Mouse (Mus musculus): ENCODE results near the gene Fam120a. TPM values are rescaled to one million over a fixed set of nuclear protein-coding genes. Genes with fewer than 3 reads are reported as not detected.

Fam120a gene
- total and polyA plus RNA-seq, 2 experiments from 2014 or later, result 9.5 to 58.3 TPM

GRCm38 (mm10) chr13:48971033-48971432, 3.2 kb upstream of the Fam120a start:
- 68% methylated on average over 5 of the region's 5 CpGs for WGBS
- H3K4me1 ChIP-seq (ENCODE audit: insufficient read depth, low read length), result peaks cover 8% of the 10 kb centered on the region
- ATAC-seq (ENCODE audit: low FRiP score), result no peak

DNA sequence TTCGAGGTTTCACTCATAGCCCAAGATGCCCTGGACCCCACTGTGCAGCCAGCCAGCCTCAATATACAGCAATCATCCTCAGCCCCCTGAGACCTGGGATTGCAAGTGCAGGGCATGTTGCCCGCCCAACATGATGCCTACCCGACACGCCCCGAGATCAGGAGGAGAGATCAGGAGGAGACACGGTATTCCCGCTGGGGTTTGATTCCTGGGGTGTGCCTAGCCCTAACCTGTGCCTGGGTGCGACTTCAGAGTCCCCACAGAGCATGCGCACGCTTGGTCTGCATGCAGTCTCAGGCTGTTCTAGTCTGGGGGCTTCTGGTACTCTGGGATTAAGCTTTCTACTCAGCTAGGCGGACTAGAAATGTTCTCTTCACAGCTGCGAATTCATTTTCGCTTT, 2.7 kb upstream of the Fam120a start:
- Histone ChIP-seq H3K27me3 (ENCODE audit: insufficient read depth, low read length) (no peaks in the 10 kb centered on the region), H3K27ac (ENCODE audit: low read depth, low read length) (no peak overlapping the region), H3K4me2 (ENCODE audit: low read depth, low read length, poor library complexity, severe bottlenecking) (no peak overlapping the region), H3K4me1 (ENCODE audit: insufficient read depth, low read length) (peaks cover 13% of the 10 kb centered on the region), H3K36me3 (ENCODE audit: insufficient read depth, low read length) (no peaks in the 10 kb centered on the region), H3K9ac (replicated peaks; ENCODE audit: low read length, poor library complexity, severe bottlenecking) (no peak overlapping the region), H3K9me3 (ENCODE audit: low read length) (no peaks in the 10 kb centered on the region), H3K4me3 (ENCODE audit: low read depth, low read length) (no peak overlapping the region)
- ATAC-seq (ENCODE audit: low FRiP score) (no peak), DNase-seq (ENCODE audit: low spot score) (no peak)
- 69% methylated on average over 13 of the region's 13 CpGs for WGBS
- no peak for TF ChIP-seq CTCF (IDR thresholded peaks at IDR 0.05)

More at GRCm38 (mm10) chr13:48971033-48971432, 3.2 kb upstream of the Fam120a start:
- DNase-seq (ENCODE audit: low spot score), result no peak
- H3K9me3 ChIP-seq (ENCODE audit: low read length), result no peaks in the 10 kb centered on the region
- no peak overlapping the region for H3K4me2 ChIP-seq (ENCODE audit: low read depth, low read length, poor library complexity, severe bottlenecking)
- H3K27me3 ChIP-seq (ENCODE audit: insufficient read depth, low read length), result no peaks in the 10 kb centered on the region
- no peaks in the 10 kb centered on the region for H3K36me3 ChIP-seq (ENCODE audit: insufficient read depth, low read length)
- H3K27ac ChIP-seq (ENCODE audit: low read depth, low read length), result no peak overlapping the region
- no peak overlapping the region for H3K9ac ChIP-seq (replicated peaks; ENCODE audit: low read length, poor library complexity, severe bottlenecking)
- no peak for TF ChIP-seq CTCF (IDR thresholded peaks at IDR 0.05)
- no peak overlapping the region for H3K4me3 ChIP-seq (ENCODE audit: low read depth, low read length)

DNA sequence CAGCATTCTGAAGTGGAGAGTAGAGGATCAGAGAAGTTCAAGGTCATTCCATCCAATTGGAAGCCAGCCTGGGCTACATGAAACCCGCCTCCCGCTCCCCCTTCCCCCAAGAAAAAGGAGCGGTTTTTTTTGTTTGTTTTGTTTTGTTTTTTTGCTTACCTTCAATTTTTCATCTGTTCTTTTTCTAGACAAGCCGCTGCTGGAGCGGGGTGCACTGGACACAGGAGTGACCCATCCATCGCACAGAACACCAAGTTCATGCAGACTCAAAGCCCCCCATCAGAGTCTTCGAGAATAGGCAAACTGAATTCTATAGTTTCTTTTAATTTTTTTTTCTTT, 902 bp upstream of the Fam120a start:
- Histone ChIP-seq H3K4me3 (ENCODE audit: low read depth, low read length) (peak overlapping the region; percentile 65), H3K36me3 (ENCODE audit: insufficient read depth, low read length) (no peaks in the 10 kb centered on the region), H3K4me2 (ENCODE audit: low read depth, low read length, poor library complexity, severe bottlenecking) (peak overlapping the region; percentile 81), H3K9me3 (ENCODE audit: low read length) (no peaks in the 10 kb centered on the region), H3K9ac (replicated peaks; ENCODE audit: low read length, poor library complexity, severe bottlenecking) (peak overlapping the region; percentile 94), H3K27me3 (ENCODE audit: insufficient read depth, low read length) (no peaks in the 10 kb centered on the region), H3K4me1 (ENCODE audit: insufficient read depth, low read length) (peaks cover 19% of the 10 kb centered on the region), H3K27ac (ENCODE audit: low read depth, low read length) (peak overlapping the region; percentile 96)
- no peak for TF ChIP-seq CTCF (IDR thresholded peaks at IDR 0.05)
- DNase-seq (ENCODE audit: low spot score), result no peak
- no peak for ATAC-seq (ENCODE audit: low FRiP score)
- 13% methylated on average over 7 of the region's 7 CpGs for whole genome bisulfite sequencing

DNA sequence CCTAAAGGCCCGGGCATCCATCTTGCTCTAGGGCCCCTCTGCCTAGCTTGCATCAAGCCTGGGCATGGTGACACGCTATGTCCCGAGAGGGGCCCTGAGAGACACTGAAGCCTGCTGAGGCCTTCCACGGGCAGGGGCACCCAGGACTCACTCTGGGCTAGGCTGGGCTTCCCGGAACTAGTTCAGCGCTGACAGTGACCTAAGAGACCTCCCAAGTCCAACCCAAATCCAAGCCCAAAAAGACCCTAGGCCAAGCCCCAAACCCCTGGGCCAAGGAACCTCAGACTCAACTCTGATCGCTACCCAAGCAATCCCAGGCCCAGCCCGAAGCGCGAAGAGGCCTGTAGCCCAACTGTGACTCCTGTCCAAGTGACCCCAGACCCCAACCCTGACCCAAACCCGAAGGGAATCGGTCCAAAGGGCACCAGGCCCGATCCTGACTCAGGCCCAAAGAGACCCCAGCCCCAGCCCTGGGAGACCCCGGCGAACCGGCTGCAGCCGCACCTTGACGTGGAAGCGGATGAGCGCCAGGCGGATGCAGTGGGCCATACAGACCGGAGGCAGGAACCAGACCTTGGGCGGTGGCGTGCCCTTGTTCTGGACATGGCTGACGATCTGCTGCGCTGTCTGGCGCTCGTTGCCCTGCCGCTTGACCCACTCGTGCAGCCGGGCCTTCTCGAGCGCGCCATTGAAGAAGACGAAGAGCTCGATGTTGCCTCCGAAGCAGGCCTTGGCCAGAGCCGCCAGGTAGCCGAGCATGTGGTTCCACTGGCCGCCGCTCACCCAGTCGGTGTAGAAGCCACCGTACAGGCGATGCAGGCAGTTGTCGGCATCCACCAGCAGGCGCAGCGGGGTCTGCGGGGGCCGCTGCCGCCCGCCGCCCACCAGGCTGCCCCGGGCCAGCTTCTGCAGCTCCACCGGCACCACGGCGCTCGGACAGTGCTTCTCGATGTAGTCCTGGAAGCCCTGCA, 681 bp downstream of the Fam120a start:
- Histone ChIP-seq H3K4me3 (ENCODE audit: low read depth, low read length) (peak overlapping the region; percentile 65), H3K27ac (ENCODE audit: low read depth, low read length) (peak overlapping the region; percentile 96), H3K27me3 (ENCODE audit: insufficient read depth, low read length) (no peaks in the 10 kb centered on the region), H3K9ac (replicated peaks; ENCODE audit: low read length, poor library complexity, severe bottlenecking) (peak overlapping the region; percentile 94), H3K4me1 (ENCODE audit: insufficient read depth, low read length) (peaks cover 19% of the 10 kb centered on the region), H3K36me3 (ENCODE audit: insufficient read depth, low read length) (no peaks in the 10 kb centered on the region), H3K4me2 (ENCODE audit: low read depth, low read length, poor library complexity, severe bottlenecking) (peak overlapping the region; percentile 81), H3K9me3 (ENCODE audit: low read length) (no peaks in the 10 kb centered on the region)
- under 1% methylated on average over 54 of the region's 58 CpGs for WGBS
- ATAC-seq (ENCODE audit: low FRiP score), result peak; percentile 28
- peak; percentile 27; the same call in 1 of the 2 replicates for TF ChIP-seq CTCF (IDR thresholded peaks at IDR 0.05)
- peak; percentile 33 for DNase-seq (ENCODE audit: low spot score)

DNA sequence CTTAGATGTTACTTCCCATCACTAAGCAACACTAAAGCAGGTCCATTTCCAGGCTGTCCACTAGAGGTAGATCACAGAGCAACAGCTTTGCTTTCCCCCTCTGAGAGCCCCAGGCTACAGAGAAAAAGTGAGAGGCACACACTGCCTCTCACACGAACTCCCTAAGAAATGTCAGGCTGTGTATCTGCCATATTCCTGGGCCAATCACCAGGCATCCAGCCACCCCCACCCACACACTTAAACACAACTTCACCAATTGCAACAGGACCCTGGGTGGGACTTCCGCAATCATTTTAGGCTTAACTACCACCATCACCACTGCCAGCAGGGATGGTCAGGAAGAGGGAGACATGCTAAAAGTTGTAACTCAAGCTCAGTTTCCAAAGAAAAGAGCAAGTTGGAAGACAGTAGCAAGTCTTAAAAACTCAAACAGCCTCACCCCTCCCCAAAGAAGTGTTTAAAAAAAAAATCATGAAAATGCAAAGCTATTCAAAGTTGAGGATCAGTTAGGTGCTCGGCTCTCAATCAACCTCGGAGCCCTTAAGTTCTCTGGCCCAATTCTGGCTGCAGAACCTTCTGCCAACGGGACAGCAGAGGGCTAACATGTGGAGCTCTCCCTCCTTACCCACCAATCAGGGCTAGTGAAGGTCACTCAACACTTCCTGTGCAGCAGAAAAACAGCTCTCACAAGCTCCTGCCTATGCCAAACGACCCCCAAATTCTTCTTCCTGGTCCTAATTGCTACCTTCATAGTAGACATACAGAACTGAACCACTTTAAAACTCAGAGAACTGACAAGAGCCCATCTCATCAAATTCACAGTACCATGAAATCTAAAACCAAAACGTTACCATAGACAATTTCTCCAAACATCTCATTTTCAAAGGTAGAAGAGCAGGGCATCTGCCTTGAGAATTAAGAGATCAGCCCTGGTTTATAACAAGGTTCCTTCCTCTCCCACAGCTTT, 2.0 kb downstream of the Fam120a start:
- no peaks in the 10 kb centered on the region for H3K9me3 ChIP-seq (ENCODE audit: low read length)
- H3K36me3 ChIP-seq (ENCODE audit: insufficient read depth, low read length), result no peaks in the 10 kb centered on the region
- H3K4me2 ChIP-seq (ENCODE audit: low read depth, low read length, poor library complexity, severe bottlenecking), result peak overlapping the region; percentile 81
- H3K9ac ChIP-seq (replicated peaks; ENCODE audit: low read length, poor library complexity, severe bottlenecking), result peak overlapping the region; percentile 94
- 0 out of 2 replicates have a peak overlapping the region, but pooled peaks have one; percentile 96 for H3K27ac ChIP-seq (ENCODE audit: low read depth, low read length)
- H3K4me3 ChIP-seq (ENCODE audit: low read depth, low read length), result peak overlapping the region; percentile 65
- DNase-seq (ENCODE audit: low spot score) (peak; percentile 85), ATAC-seq (ENCODE audit: low FRiP score) (no peak)
- peaks cover 19% of the 10 kb centered on the region for H3K4me1 ChIP-seq (ENCODE audit: insufficient read depth, low read length)
- WGBS, result 16% methylated on average over 7 of the region's 7 CpGs
- peak; percentile 62 for TF ChIP-seq CTCF (IDR thresholded peaks at IDR 0.05)
- no peaks in the 10 kb centered on the region for H3K27me3 ChIP-seq (ENCODE audit: insufficient read depth, low read length)

All from midbrain, postnatal 0 days (tissue).